Mouse (Mus musculus): ENCODE measurements at regions not wholly inside any gene's neighbourhood (a gene's known extent, or its start where the extent isn't known, plus 50 kb on each side); places are given as distances from the start of the nearest gene placed in this dataset.

DNA sequence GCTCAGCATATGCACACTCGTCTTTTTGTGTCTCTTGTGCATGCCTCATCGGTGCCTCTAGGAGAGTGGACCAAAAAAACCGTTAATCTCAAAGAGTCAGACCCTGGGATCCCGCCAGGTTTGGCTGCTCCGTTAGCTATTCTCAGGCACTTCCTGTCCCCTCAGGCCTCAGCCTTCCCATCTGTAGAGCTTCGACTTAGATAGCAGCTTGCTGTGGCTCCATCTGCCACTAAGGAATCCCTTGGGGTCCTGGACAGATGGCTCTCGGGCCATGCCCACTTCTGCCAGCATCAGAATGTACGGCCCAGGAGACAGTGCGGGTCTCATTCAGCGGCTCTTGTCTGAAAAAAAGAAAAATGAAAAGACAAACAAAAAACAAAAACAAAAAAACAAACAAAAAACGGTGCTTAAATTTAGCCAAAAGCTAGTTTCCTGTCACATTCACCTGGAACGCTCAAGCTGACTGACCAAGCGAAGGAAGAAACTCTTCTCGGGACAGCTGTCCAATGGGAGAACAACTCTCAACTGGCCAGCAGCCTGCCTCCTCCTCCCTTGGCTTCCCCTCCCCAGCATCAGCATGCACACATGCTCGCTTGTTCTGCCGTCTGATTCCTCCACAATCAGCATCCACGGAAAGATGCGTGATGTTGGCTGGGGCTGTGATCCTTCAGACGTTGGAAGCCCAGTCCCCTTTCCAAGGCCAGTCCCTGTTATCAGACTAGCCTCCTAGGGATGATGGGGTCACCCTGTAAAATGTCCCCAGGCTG, 343.6 kb upstream of the Fam19a5 start:
- peak in 1 of 2 experiments; percentile 27 for DNase-seq (ENCODE audit: low spot score in 2 of 2)

DNA sequence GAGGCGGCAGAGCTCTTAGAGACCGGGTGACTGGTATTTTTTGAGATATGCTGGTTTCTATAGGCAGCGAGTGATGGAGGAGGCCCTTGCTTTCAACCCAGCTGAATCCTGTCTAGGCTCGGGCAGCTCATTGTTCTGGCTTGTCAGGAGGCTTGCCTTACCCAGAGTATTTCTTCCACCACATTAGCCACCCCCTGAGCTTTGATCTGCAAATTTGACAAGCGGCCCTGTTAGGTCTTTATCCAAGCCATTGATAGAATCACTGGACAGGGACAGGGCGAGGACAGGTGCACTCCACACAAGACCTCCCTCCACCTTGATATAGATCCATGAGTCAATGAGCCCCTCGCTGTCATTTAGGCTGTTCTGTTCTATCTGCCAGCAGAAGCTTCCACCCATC, 343.0 kb upstream of the Fam19a5 start:
- DNase-seq (ENCODE audit: low spot score in 2 of 2) = no peak

DNA sequence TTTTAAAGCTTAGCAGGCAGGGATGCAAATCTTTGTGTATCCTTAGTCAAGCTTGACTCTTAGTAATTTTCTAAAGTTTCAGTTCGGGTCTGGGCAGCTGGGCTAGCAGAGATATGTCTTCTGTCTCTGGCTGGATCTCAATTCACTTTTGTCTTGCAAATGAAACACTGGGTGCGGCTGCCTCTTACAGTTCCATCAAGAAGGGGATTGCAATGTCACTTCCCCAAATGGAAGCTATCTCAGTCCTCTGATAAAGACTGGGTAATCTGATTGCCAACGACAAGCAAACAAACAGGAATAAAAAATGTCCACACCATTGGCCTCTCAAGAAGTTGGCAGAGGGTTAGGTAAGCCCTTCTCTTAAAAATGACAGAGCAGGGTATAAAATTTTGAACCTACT, 314.1 kb upstream of the Fam19a5 start:
- DNase-seq (ENCODE audit: low spot score in 2 of 2) = no peak

DNA sequence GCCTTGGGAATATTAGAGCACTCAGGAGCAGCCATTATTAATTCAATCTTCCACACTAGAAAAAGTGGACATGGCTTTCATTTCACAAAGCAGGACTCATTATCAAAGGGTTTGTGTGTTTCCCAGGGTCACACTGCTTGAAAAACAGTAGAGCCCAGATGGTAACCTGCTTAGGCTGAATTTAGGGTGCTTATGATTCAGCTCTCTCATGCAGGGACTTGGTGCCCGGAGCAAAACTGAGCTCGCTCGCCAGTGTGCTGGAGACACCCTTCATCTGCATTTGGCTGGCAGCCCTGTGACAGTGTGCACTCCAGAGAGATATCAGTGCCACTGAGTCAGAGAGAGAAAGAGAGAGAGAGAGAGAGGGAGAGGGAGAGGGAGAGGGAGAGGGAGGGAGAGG, 308.0 kb upstream of the Fam19a5 start:
- no peak for DNase-seq (ENCODE audit: low spot score in 2 of 2)

DNA sequence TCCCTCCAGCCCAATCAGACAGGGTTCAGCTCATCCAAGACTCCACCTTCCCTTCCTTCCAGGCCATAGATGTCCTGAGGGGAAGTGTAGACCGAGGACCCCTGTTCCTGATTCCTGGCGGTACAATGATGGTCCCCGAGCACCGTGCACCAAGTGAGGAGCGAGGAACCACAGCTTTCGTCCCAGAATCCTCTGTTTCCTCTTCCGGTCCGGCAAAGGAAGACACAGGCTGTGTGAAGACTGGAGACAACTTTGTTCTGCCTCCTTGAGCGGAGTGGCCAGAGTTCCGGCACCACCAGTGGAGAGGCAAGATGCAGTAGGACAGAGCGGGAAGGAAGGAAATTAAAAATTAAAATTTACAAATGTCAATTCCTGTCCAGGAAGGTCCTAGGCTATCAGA, 305.0 kb upstream of the Fam19a5 start:
- DNase-seq (ENCODE audit: low spot score in 2 of 2) = no peak

DNA sequence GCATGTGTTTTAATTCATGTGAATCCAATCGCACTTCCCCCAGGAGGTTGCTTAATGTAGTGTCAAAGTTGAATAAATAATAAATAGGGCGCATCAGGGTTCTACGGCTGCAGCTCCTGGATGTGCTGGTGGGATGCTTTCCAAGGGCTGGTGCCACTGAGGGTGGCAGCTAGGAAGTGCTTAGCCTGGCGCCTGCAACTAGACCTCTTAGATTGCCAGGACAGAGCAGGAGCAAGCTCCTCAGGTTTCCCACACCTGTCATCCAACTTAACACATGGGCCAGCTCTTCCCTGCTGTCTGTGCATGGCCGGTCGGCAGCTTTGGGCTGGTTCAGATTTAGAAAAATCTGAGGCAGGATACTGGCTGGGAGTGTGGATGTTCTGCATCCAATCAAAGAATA, 282.6 kb upstream of the Fam19a5 start:
- no peak for DNase-seq (ENCODE audit: low spot score in 2 of 2)

DNA sequence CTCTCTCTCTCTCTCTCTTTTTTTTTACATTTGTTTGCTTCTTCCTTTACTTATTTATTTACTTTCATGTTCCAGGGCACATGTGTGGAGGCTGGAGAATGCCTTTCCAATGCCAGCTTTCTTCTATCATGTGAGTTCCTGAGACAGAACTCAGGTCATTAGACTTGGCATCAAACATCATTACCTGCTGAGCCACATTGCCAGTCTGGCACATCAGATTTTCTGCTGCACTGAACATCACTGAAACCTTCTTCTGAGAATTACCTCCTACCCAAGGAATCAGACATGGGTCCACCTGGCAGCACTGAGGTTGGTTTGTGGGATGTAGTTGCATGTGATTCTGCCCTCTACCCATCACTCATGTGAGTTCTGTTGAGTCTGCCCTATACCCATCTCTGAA, 279.2 kb upstream of the Fam19a5 start:
- DNase-seq (ENCODE audit: low spot score in 2 of 2) = no peak

DNA sequence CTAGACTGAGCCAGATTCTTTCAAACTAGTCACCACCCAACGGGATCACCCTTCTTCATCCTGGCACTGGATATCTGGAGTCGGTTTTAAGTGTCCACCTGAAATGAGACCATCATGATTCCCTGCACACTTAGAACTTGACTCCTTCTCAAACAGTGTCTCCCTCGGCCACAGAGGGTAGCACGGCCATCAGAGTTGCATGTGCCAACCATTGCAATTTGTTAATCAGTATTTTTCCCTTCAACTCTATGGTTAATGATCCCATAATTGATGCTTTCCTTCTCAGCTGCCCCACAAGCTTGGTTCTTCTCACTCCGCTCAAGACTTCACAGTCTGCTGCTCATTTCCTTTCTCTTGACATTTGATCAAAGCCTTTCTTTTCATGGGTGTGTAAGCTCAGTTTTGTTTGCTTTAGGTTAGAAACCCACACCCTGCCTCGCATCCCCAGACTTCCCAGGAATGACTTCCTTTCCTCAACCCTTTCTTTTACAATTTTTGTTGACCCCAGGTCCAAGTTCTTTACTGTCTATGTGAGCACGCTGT, 253.0 kb upstream of the Fam19a5 start:
- DNase-seq (ENCODE audit: low spot score in 2 of 2) = no peak

DNA sequence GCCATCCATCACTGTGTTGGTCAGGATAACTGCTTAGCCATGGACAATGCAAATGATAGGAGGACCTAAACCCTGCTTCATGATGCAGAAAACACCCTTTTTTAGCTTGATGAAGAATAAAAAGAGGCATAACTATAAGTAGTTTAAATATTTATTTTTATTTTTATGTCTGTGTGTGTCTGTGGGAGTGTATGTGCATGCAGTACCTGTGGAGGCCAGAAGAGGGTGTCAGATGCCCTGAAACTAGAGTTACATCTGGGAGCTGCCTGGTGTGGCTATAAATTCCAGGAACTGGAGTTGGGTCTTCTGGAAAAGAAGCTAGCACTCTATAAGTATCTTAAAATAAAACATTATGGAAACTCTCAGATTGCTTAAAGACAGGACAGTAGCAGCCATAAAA, 224.2 kb upstream of the Fam19a5 start:
- DNase-seq (ENCODE audit: low spot score in 2 of 2) = no peak

DNA sequence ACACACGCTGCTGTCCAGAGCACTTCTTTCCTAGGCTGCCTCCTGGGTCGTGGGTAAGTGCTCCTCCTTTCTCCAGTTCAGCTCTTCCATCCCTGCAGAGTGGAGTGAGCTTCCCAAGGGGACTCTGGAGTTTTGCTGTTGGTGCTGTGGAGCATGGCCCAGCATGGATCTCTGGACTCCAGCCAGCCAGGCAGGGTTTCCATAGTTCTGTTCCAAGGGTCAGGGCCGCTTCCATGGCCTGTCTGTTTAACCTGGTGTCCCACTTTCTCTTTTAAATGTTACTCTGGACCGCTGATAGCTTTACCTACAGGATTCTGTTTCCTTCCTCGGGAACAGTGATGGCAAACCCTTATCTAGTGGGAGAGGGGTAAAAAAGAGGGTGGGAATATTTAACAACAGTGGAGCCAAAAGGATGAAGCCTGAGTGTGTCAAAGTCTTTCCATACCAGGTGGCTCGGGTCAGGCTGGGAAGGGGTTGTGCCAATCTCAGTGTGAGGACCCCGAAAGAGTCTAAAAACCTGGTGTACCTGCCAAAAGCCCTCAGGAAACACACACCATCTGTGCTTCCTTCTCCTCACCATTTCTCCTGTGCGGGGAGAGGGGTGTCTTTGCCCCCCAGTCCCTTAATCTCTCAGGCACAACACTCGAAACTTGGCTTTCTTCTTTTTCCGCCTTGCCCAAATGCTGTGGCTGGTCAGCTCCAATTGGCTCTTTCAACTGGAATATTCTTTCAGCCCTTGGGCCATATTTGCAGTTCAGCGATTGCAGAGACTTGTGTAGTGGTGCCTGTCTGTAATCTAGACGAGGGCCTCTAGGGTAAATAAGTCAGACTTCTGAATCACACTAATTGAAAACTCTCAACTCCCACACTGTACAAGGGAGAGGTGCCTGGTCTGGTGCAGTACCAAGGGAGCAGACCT, 222.8 kb upstream of the Fam19a5 start:
- DNase-seq (ENCODE audit: low spot score in 2 of 2) = no peak

DNA sequence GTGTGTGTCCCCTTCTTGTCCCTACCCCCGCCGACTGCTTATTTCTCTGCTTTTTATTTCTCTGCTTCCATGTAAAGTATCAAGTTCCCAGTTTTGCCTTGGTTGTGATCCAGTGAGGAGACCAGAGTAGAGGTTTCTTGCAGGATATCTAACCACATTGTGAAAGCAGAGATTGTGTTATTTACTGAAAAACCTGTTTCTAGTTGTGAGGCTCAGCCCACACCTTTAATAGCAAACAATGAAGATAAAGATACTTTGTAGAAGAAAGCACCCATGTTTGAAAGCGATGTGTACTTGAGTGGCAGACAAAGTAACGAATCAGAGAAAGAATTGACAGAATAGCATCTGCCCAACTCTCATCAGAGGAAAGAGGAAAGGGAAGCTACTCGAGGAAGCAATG, 218.7 kb upstream of the Fam19a5 start:
- no peak for DNase-seq (ENCODE audit: low spot score in 2 of 2)

DNA sequence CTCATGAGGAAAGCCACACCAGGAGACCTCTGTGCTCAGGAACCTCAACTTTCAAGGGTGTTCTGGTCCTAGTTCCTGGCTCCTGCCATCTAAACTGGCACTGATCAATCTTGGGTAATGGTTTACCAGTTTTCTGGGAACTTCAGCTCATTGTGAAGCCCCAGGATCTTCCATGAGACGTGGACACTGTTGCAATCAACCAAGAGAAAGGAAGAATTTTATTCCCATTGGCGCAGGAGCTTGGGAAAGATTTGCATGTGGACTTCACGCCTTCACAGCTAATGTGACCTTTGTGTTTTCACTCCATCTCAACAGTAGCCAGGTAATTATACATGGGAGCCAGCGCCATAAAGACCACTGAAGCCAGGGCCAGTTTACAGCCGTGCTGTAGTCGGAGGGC, 217.8 kb upstream of the Fam19a5 start:
- no peak for DNase-seq (ENCODE audit: low spot score in 2 of 2)

DNA sequence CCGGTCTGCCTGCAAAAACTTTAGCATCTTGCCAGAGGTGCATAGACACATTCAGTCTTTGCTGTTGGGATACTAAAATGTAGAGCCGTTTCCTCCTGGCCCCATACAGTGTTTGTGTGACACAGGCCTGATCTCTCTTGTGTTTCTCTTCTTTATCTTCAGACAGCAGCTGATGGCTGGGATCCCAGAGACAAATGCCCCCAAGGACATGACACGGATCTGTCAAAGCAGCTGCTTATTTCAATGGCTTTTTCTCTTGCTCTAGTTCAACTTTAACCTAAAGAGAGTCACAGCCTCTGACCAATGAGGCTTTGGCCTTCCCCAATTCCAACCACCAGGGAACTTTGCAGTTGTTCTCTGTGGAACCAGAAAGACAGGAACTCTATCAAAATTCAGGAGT, 211.7 kb upstream of the Fam19a5 start:
- DNase-seq (ENCODE audit: low spot score in 2 of 2) = no peak

DNA sequence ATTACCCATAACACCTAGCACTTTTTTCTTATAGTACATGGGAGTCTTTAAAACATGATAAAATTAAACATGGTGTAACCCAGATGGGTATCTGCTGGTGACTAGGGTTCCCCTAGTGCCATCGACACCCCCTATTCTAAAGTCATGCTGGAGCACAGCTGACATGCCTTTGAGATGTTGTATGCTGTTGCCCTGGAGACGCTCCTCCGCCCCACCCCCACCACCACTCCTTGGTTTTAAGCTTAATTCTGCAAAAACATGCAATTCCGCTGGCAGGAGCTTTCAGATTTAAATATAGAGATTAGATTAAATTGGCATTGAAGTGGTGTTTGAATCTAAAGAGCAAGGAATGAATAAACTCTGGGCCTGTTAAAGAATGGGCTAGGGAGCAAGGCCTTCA, 210.6 kb upstream of the Fam19a5 start:
- DNase-seq (ENCODE audit: low spot score in 2 of 2) = no peak

DNA sequence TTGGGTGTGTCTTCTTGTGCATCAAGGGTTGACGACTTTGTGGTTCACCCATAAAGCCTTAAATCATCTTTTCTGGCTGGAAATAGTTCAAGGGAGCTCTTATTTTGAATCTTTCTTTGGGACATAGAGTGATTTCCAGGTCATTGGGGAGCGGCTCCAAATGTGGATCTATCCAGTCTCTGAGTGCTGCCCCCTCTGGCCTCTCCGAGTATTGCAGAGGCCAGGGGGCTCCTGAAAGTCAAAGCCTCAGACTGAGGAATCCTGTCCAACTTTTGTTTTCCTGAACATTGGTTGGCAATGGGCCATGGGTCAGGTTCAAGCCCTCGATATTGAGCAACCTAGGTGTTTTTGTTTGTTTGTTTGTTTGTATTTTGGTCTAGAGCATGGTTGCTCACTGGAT, 209.7 kb upstream of the Fam19a5 start:
- DNase-seq (ENCODE audit: low spot score in 2 of 2) = no peak

DNA sequence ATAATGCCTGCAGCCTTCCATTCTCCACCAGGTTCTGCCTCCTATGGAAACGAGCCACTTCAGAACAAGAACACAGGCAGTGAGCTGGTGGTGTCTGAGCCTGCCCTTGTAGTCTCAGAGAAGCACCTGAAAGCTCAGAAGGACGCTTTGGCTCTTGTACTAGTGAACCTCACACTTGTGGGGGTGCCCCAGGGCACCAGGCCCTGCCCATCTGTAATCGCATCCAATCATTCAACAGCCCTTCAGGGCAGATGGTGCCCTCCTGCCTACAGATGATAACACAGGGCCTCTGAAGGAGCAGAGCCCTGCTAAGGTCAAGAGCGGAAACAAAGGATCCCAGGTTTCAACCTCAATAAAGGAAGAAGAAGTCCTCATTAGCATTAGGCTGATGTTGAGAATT, 208.8 kb upstream of the Fam19a5 start:
- no peak for DNase-seq (ENCODE audit: low spot score in 2 of 2)

DNA sequence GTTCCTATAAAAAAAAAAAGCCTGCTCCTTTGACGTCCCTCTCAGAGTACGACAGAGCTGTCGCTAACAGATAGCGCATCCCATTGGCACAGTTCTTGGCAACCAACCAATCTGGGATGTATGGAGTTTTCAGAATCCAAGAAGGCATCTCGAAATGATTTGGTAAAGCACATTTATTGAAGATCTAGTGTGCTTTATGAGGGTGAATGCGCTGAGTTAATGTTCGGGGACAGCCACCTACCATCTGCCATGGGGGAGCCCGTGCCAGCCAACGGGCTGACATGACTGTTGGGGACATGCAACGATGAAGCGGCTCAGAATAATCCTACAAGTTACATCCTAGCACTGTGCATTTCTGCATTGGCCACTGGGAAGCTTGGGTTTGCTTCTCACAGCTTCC, 208.4 kb upstream of the Fam19a5 start:
- peak; percentile 70 to 76 for DNase-seq (ENCODE audit: low spot score in 2 of 2)

DNA sequence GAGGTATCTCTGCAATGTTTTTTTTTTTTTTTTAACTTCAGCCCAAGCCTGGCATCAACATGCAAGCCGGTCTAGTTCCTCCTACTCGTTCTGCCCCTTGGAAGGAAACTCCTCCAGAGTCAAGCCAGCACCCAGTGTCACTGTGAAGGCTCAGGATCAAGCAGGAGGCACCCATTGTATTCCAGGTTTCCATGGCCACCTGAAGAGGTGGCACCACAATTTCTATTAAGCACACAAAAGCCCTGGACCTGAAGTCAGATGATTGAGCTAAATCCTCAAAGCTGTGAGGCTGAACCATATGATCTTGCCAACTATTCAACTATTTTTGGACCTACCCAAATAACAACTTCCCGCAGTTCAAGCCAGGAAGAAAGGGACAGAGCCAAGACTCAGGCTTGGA, 204.2 kb upstream of the Fam19a5 start:
- peak in 1 of 2 experiments; percentile 70 for DNase-seq (ENCODE audit: low spot score in 2 of 2)

DNA sequence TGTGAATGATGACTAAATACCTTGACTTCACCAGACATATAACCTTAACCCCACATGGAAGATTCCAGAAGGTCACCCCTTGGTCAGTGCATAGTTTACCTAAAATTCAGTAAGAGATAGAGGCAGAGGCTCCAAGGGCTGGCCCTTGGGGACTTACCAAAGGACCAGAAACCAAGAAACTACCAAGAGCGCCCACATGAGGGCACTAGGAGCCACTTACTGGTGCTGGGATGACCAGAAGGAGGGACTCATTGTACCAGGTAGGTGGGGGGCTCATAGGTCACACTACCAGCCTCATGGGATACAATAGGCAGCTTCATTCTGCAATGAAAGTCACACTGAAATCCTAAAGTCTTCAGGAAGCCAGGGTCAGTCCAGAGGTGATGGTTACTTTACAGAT, 201.4 kb upstream of the Fam19a5 start:
- DNase-seq (ENCODE audit: low spot score in 2 of 2) = no peak

DNA sequence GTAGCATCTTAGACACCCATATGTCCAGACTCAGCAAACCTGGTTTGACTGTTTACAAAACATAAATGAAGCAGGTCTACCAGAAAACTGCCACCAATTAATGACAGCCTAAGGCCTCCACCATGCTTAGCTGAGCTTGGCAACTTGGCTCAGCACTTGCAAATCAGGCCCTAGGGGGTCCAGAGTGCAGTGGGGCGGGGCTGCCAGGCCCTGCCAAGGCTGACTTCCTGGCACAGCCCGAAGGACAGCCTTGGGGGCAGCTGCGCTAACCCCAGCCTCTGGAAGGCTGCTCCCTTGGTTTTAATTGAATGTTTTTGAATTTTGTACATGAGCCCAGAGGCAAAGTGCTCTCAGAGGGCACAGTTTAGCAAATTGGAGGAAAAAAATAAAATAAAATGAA, 198.3 kb upstream of the Fam19a5 start:
- DNase-seq (ENCODE audit: low spot score in 2 of 2) = peak in 1 of 2 experiments; percentile 41

DNA sequence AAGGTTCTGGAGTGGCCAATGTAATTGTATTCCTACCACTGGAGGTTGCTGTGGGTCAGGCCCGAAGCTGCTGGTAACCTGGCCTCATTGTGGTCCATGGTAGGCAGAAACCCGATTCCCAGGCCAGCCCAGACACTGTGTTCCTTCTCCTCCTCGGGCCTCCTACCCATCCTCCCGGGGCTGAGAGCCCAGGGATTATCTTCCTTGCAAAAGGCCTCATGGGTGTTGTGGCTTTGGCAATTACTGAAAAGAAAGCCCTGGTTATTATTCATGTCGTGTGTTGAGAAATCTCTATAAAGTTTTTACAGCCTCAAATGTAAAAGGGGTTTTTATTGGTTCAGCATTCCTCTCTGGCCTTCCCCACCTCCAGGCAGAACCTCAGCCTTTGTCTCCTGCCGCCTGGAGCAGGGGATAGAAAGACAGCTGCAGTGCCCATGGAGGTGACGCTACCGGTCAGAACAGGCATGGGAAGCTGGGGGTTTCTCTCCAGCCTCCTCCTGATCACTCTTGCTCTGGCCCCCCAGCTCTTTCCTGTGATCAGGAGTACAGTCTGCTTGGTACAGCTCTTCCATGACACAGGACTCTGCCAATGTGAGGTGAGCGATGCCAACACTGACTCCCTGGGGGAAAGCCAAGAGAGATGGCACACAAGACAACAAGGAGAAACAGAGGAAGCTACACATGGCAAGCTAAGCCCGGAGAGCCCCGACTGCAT, 194.4 kb upstream of the Fam19a5 start:
- peak; percentile 52 to 59 for DNase-seq (ENCODE audit: low spot score in 2 of 2)

DNA sequence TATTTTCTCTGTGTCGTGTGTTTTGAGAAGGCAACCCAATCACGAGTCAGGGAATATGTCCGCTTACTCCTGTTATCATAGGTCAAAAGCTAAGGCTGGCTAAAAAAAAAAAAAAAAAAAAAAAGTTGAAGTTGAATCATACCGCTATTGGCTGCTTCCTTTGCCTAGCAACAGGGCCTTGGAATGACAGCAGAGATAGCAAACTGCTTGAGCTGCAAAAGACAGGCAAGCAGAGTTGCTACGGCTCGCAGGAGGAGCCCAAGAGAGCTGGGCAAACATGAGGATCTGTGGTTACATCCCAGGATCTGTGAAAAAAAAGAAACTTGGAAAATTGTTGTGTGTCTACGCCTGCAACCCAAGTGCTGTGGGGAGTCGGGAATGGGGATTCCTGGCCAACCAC, 191.3 kb upstream of the Fam19a5 start:
- no peak for DNase-seq (ENCODE audit: low spot score in 2 of 2)

Measured in layer of hippocampus, postnatal 14 days (tissue).